Mouse (Mus musculus) WW6 (cell line): ENCODE results near the gene Olfr1192-ps1.
"Not testable (repeated sequence)": the region's sequence is repeated elsewhere in the genome, so short reads cannot be mapped to it uniquely, and the experiment has no call there.

ENCODE experiments used
- DNase-seq: peaks from one replicate; pipeline ENCODE4 v3.0.0-alpha.2; 2013; ENCODE audit warnings: low read depth, low spot score

Gene Olfr1192-ps1

GRCm38 (mm10) chr2:88648209-88648608, at the start of gene Olfr1192-ps1:
Gene Olfr1192-ps1 (plus strand): TSS chr2:88648509.
- DNase-seq = no peak

GRCm38 (mm10) chr2:88640242-88640641, 8.1 kb upstream of the Olfr1192-ps1 start, which contains the start of gene Olfr1191-ps1:
Gene Olfr1191-ps1 (plus strand): TSS chr2:88640542.
- DNase-seq = not testable (repeated sequence)

- DNase-seq = not testable (repeated sequence)
Measured at GRCm38 (mm10) chr2:88675328-88675727, 27.0 kb downstream of the Olfr1192-ps1 start, which contains the start of gene Olfr1193. Gene Olfr1193 (plus strand): TSS chr2:88675628.

GRCm38 (mm10) chr2:88689087-88689486, 40.8 kb downstream of the Olfr1192-ps1 start, which contains the start of gene Olfr1195:
Gene Olfr1195 (minus strand): TSS chr2:88689187.
- DNase-seq = no peak

- DNase-seq = no peak
Measured at GRCm38 (mm10) chr2:88704497-88704896, 56.2 kb downstream of the Olfr1192-ps1 start, which contains the start of gene Olfr1196. Gene Olfr1196 (minus strand): TSS chr2:88704597.
